Mouse (Mus musculus) embryonic facial prominence, embryonic 12.5 days (tissue): ENCODE measurements around the gene Mlxipl. TPM values are rescaled to one million over a fixed set of nuclear protein-coding genes. Genes with fewer than 3 reads are reported as not detected.

Experiments used
- ATAC-seq: fragments of 200-750 bp; cut with Nextera tagmentation; 2 replicates; pipeline ENCODE4 v1.8.0; 2017; ENCODE audit not compliant: insufficient number of reproducible peaks, insufficient read depth, low FRiP score, low TSS enrichment
- H3K27ac ChIP-seq: fragments of 300-500 bp; sonication (generic); 2 replicates; pipeline ENCODE4 v1.5.1; 2016; ENCODE audit warnings: mild to moderate bottlenecking
- H3K27me3 ChIP-seq: fragments of 300-500 bp; sonication (generic); 2 replicates; pipeline ENCODE4 v1.6.1; 2016; ENCODE audit warnings: mild to moderate bottlenecking, moderate library complexity
- H3K36me3 ChIP-seq: fragments of 300-500 bp; sonication (generic); 2 replicates; pipeline ENCODE4 v1.6.1; 2016; ENCODE audit warnings: mild to moderate bottlenecking
- H3K4me1 ChIP-seq: fragments of 300-500 bp; sonication (generic); 2 replicates; pipeline ENCODE4 v1.6.1; 2016
- H3K4me2 ChIP-seq: fragments of 300-500 bp; sonication (generic); replicated peaks from 2 replicates; pipeline ENCODE4 v1.6.1; 2016; ENCODE audit warnings: mild to moderate bottlenecking, moderate library complexity
- H3K4me3 ChIP-seq: fragments of 300-500 bp; sonication (generic); 2 replicates; pipeline ENCODE4 v1.5.1; 2016; ENCODE audit warnings: mild to moderate bottlenecking
- H3K9ac ChIP-seq: fragments of 300-500 bp; sonication (generic); 2 replicates; pipeline ENCODE4 v1.6.1; 2016; ENCODE audit warnings: mild to moderate bottlenecking, moderate library complexity
- H3K9me3 ChIP-seq: fragments of 300-500 bp; sonication (generic); 2 replicates; pipeline ENCODE4 v1.6.1; 2016; ENCODE audit warnings: mild to moderate bottlenecking, moderate library complexity
- WGBS: fragments of 180-500 bp; shearing (Covaris S2); methylation state at CpG from one replicate; pipeline ENCODE4 v1.1.7; 2016; 5-methylcytosine and 5-hydroxymethylcytosine counted together
- polyA plus RNA-seq: library from polyadenylated mRNA; unstranded; fragments of >200 nt; fragmentation: Nextera tagmentation; extraction: Ambion mirVana; gene quantifications from 2 replicates; pipeline ENCODE4 v1.2.1, GENCODE M21; 2016

Gene Mlxipl
- polyA plus RNA-seq, 1 experiment from 2014 or later, result 3.3 TPM

DNA sequence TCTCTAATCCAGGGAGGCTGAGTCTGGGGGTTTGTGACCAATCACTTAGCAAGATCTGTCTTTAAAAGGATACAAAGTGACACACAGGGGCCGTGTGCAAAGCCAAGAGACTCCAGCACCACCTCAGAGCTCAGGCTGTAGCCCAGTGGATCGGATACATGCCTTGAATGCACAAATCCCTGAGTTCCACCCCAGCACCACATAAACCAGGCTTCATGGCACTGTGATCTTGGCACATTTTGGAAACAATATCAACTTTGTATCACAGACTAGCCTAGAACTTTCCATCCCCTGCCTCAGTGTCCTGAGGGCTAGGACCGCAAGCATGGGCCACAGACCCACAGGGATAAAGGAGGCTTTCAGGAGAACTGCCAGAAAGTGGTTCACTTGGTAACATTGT lies 23.7 kb upstream of the Mlxipl start:
- no peak overlapping the region for H3K4me2 ChIP-seq
- no peak for ATAC-seq
- 0 out of 2 replicates have a peak, but pooled peaks cover 7% of the 10 kb centered on the region for H3K9me3 ChIP-seq
- H3K27ac ChIP-seq, result no peak overlapping the region
- 89% methylated on average over 3 of the region's 3 CpGs for WGBS
- 0 out of 2 replicates have a peak, but pooled peaks cover 11% of the 10 kb centered on the region for H3K4me1 ChIP-seq
- no peaks in the 10 kb centered on the region for H3K27me3 ChIP-seq
- peaks cover 36% of the 10 kb centered on the region for H3K36me3 ChIP-seq
- no peak overlapping the region for H3K4me3 ChIP-seq
- no peak overlapping the region for H3K9ac ChIP-seq

- no peak for ATAC-seq
- Histone ChIP-seq H3K36me3 (peaks cover 53% of the 10 kb centered on the region), H3K27me3 (no peaks in the 10 kb centered on the region), H3K27ac (no peak overlapping the region), H3K4me1 (peaks cover 20% of the 10 kb centered on the region), H3K9ac (no peak overlapping the region), H3K9me3 (0 out of 2 replicates have a peak, but pooled peaks cover 7% of the 10 kb centered on the region), H3K4me3 (no peak overlapping the region), H3K4me2 (no peak overlapping the region)
- WGBS, result 92% methylated on average over 3 of the region's 3 CpGs
Observed at GRCm38 (mm10) chr5:135070448-135070847, 19.2 kb upstream of the Mlxipl start.

DNA sequence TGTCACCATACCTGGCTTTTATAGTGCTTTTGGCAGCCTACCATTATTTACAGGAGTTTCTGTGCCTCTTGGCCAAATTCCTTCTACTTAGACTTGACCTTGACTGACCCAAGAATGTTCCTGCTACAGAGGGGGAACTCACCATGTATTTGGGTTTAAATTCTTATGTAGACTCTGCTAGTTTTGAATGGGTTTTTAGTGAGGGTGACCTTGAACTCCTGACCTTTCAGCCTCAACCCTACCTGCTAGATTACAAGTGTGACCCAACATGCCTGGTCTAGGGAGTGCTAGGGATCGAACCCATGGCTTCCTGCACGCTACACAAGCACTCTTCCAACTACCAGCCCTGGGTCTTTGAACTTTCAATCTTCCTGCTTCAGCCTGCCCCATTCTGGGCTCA lies 17.6 kb upstream of the Mlxipl start:
- Histone ChIP-seq H3K27ac (no peak overlapping the region), H3K9me3 (0 out of 2 replicates have a peak, but pooled peaks cover 7% of the 10 kb centered on the region), H3K27me3 (no peaks in the 10 kb centered on the region), H3K9ac (no peak overlapping the region), H3K36me3 (peaks cover 46% of the 10 kb centered on the region), H3K4me2 (no peak overlapping the region), H3K4me3 (no peak overlapping the region), H3K4me1 (peaks cover 22% of the 10 kb centered on the region)
- 91% methylated on average over 2 of the region's 2 CpGs for WGBS
- no peak for ATAC-seq

- H3K4me2 ChIP-seq, result no peak overlapping the region
- no peak for ATAC-seq
- no peak overlapping the region for H3K9ac ChIP-seq
- 0 out of 2 replicates have a peak, but pooled peaks cover 7% of the 10 kb centered on the region for H3K9me3 ChIP-seq
- no peaks in the 10 kb centered on the region for H3K27me3 ChIP-seq
- H3K4me1 ChIP-seq, result peaks cover 22% of the 10 kb centered on the region
- H3K4me3 ChIP-seq, result no peak overlapping the region
- H3K36me3 ChIP-seq, result peaks cover 39% of the 10 kb centered on the region
- WGBS, result 57% methylated on average over 6 of the region's 6 CpGs
- H3K27ac ChIP-seq, result no peak overlapping the region
Observed at GRCm38 (mm10) chr5:135072720-135073119, 17.0 kb upstream of the Mlxipl start.

- ATAC-seq, result no peak
- peaks cover 31% of the 10 kb centered on the region for H3K36me3 ChIP-seq
Observed at GRCm38 (mm10) chr5:135073349-135074150, 16.1 kb upstream of the Mlxipl start.

GRCm38 (mm10) chr5:135075655-135076054 lies 14.0 kb upstream of the Mlxipl start:
- ATAC-seq, result no peak

More at GRCm38 (mm10) chr5:135073349-135074150, 16.1 kb upstream of the Mlxipl start:
- no peaks in the 10 kb centered on the region for H3K27me3 ChIP-seq
- peak overlapping the region; percentile 37; the same call in 1 of the 2 replicates for H3K27ac ChIP-seq
- H3K4me1 ChIP-seq, result peaks cover 25% of the 10 kb centered on the region
- 0 out of 2 replicates have a peak, but pooled peaks cover under 1% of the 10 kb centered on the region for H3K9me3 ChIP-seq
- peak overlapping the region; percentile 34 for H3K9ac ChIP-seq
- no peak overlapping the region for H3K4me3 ChIP-seq
- WGBS, result 24% methylated on average over 26 of the region's 26 CpGs
- peak overlapping the region; percentile 27; the same call in 1 of the 2 replicates for H3K4me2 ChIP-seq

GRCm38 (mm10) chr5:135076368-135076767 lies 13.3 kb upstream of the Mlxipl start:
- no peaks in the 10 kb centered on the region for H3K9me3 ChIP-seq
- H3K36me3 ChIP-seq, result peaks cover 31% of the 10 kb centered on the region
- WGBS, result 85% methylated on average over 14 of the region's 14 CpGs
- no peak overlapping the region for H3K27ac ChIP-seq
- H3K9ac ChIP-seq, result peak overlapping the region; percentile 99; the same call in 1 of the 2 replicates
- peak overlapping the region; percentile 53 for H3K4me2 ChIP-seq
- ATAC-seq, result no peak
- no peaks in the 10 kb centered on the region for H3K27me3 ChIP-seq
- H3K4me1 ChIP-seq, result peaks cover 26% of the 10 kb centered on the region
- H3K4me3 ChIP-seq, result peak overlapping the region; percentile 96

More at GRCm38 (mm10) chr5:135075655-135076054, 14.0 kb upstream of the Mlxipl start:
- no peak overlapping the region for H3K9ac ChIP-seq
- H3K36me3 ChIP-seq, result peaks cover 31% of the 10 kb centered on the region
- peaks cover 26% of the 10 kb centered on the region for H3K4me1 ChIP-seq
- no peak overlapping the region for H3K4me2 ChIP-seq
- 66% methylated on average over 4 of the region's 4 CpGs for whole genome bisulfite sequencing
- H3K27ac ChIP-seq, result no peak overlapping the region
- no peaks in the 10 kb centered on the region for H3K9me3 ChIP-seq
- no peak overlapping the region for H3K4me3 ChIP-seq
- no peaks in the 10 kb centered on the region for H3K27me3 ChIP-seq

- ATAC-seq, result peak; percentile 64; the same call in 1 of the 2 replicates
- Histone ChIP-seq H3K4me2 (peak overlapping the region; percentile 53), H3K27me3 (no peaks in the 10 kb centered on the region), H3K9me3 (no peaks in the 10 kb centered on the region), H3K4me3 (peak overlapping the region; percentile 96), H3K36me3 (peaks cover 31% of the 10 kb centered on the region), H3K9ac (peak overlapping the region; percentile 99), H3K4me1 (peaks cover 26% of the 10 kb centered on the region), H3K27ac (peak overlapping the region; percentile 90)
- 18% methylated on average over 14 of the region's 14 CpGs for WGBS
Observed at GRCm38 (mm10) chr5:135076931-135077505, 12.7 kb upstream of the Mlxipl start.

GRCm38 (mm10) chr5:135077564-135078481 lies 11.9 kb upstream of the Mlxipl start, which contains the start of gene Vps37d:
TSS of gene Vps37d (minus strand) at chr5:135078266.
- Histone ChIP-seq H3K27ac (peak within 1 kb of the TSS; percentile 90), H3K4me3 (peak within 1 kb of the TSS; percentile 96), H3K4me1 (peaks cover 26% of the 10 kb centered on the region), H3K4me2 (peak within 1 kb of the TSS; percentile 53), H3K9ac (peak within 1 kb of the TSS; percentile 99), H3K36me3 (peaks cover 23% of the 10 kb centered on the region), H3K9me3 (no peaks in the 10 kb centered on the region), H3K27me3 (no peaks in the 10 kb centered on the region)
- under 1% methylated on average over 70 of the region's 83 CpGs for WGBS
- peak; percentile 75 for ATAC-seq

- 2% methylated on average over 11 of the region's 11 CpGs for WGBS
- H3K4me1 ChIP-seq, result peaks cover 20% of the 10 kb centered on the region
- H3K27me3 ChIP-seq, result no peaks in the 10 kb centered on the region
- no peak overlapping the region for H3K27ac ChIP-seq
- peak overlapping the region; percentile 96 for H3K4me3 ChIP-seq
- no peaks in the 10 kb centered on the region for H3K9me3 ChIP-seq
- H3K36me3 ChIP-seq, result peaks cover 18% of the 10 kb centered on the region; the same call in 1 of the 2 replicates
- H3K9ac ChIP-seq, result no peak overlapping the region
- H3K4me2 ChIP-seq, result peak overlapping the region; percentile 53
- no peak for ATAC-seq
Observed at GRCm38 (mm10) chr5:135078482-135078810, 11.2 kb upstream of the Mlxipl start.

- Histone ChIP-seq H3K27ac (no peak overlapping the region), H3K27me3 (no peaks in the 10 kb centered on the region), H3K9ac (no peak overlapping the region), H3K4me3 (no peak overlapping the region), H3K9me3 (no peaks in the 10 kb centered on the region), H3K36me3 (peaks cover 7% of the 10 kb centered on the region; the same call in 1 of the 2 replicates), H3K4me1 (peaks cover 12% of the 10 kb centered on the region), H3K4me2 (no peak overlapping the region)
- 89% methylated on average over 2 of the region's 2 CpGs for WGBS
- ATAC-seq, result no peak
Observed at GRCm38 (mm10) chr5:135079578-135079977, 10.1 kb upstream of the Mlxipl start.
